Mouse (Mus musculus) ES-E14 (cell line): ENCODE results near the gene Hoxc10. TPM values are rescaled to one million over a fixed set of nuclear protein-coding genes. Genes with fewer than 3 reads are reported as not detected.

Experiments
- DNase-seq: peaks from one replicate; pipeline ENCODE4 v3.0.0-alpha.2; 2013; ENCODE audit warnings: low read depth, low spot score
- H3K27ac ChIP-seq: 2 replicates; pipeline ENCODE4 v1.5.1; 2012; ENCODE audit warnings: low read depth, mild to moderate bottlenecking, low read length, moderate library complexity, mixed read lengths; ENCODE audit not compliant: poor library complexity, insufficient read depth, severe bottlenecking
- H3K36me3 ChIP-seq: 2 replicates; pipeline ENCODE4 v1.6.1; 2012; ENCODE audit warnings: mild to moderate bottlenecking, low read length, moderate library complexity, mixed read lengths; ENCODE audit not compliant: control insufficient read depth, poor library complexity, insufficient read depth, severe bottlenecking
- H3K4me1 ChIP-seq, 2 experiments: fragments of 150-350 bp in 1 of 2; sonication (generic) in 1 of 2; 2 replicates each; pipeline ENCODE4 v1.6.1; 2012; ENCODE audit warnings: low read length in 2 of 2, mild to moderate bottlenecking in 1 of 2, mixed read lengths in 1 of 2; ENCODE audit not compliant: control insufficient read depth in 2 of 2, insufficient read depth in 2 of 2, poor library complexity in 1 of 2
- H3K4me3 ChIP-seq, 2 experiments: fragments of 150-350 bp in 1 of 2; sonication (generic) in 1 of 2; 2 replicates each; pipeline ENCODE4 v1.5.1; 2012; ENCODE audit warnings: low read length in 2 of 2, low read depth in 1 of 2, mild to moderate bottlenecking in 1 of 2, mixed read lengths in 1 of 2; ENCODE audit not compliant: insufficient read depth in 1 of 2, poor library complexity in 1 of 2, severe bottlenecking in 1 of 2
- H3K9ac ChIP-seq: 2 replicates; pipeline ENCODE4 v1.6.1; 2012; ENCODE audit warnings: low read depth, mild to moderate bottlenecking, low read length, mixed read lengths; ENCODE audit not compliant: poor library complexity, insufficient read depth, severe bottlenecking
- H3K9me3 ChIP-seq: fragments of 150-350 bp; sonication (generic); 2 replicates; pipeline ENCODE4 v1.6.1; 2012; ENCODE audit warnings: low read depth, mild to moderate bottlenecking, low read length; ENCODE audit not compliant: control insufficient read depth, insufficient read depth
- CHD2 ChIP-seq: IDR thresholded peaks from 2 replicates; pipeline ENCODE4 v1.6.1; 2014; ENCODE audit warnings: mild to moderate bottlenecking, low read depth, low read length, inconsistent platforms
- HCFC1 ChIP-seq: IDR thresholded peaks from 2 replicates; pipeline ENCODE4 v1.6.1; 2012; ENCODE audit warnings: low read length, inconsistent platforms, borderline replicate concordance; ENCODE audit not compliant: insufficient read depth
- MAFK ChIP-seq: IDR thresholded peaks from 2 replicates; pipeline ENCODE4 v1.6.1; 2014; ENCODE audit warnings: mild to moderate bottlenecking, low read depth, low read length, inconsistent platforms; ENCODE audit not compliant: insufficient read depth
- ZC3H11A ChIP-seq: IDR thresholded peaks from 2 replicates; pipeline ENCODE4 v1.6.1; 2012; ENCODE audit warnings: low read depth, mild to moderate bottlenecking, inconsistent platforms, low read length, borderline replicate concordance
- ZNF384 ChIP-seq: IDR thresholded peaks from 2 replicates; pipeline ENCODE4 v1.6.1; 2012; ENCODE audit warnings: low read depth, low read length, inconsistent platforms
- in situ Hi-C, 2 experiments: fragments of 600-800 bp; cut with MboI; formaldehyde crosslinking; loops; one replicate each; pipeline ENCODE4 v1.15.1; 2025; ENCODE audit warnings: low sequenced_read_pairs in 2 of 2, inconsistent platforms in 1 of 2; ENCODE audit not compliant: unreplicated experiment in 2 of 2
- total RNA-seq: library from RNA; depleted of rRNA; stranded (reverse); fragments of 300-350 nt; gene quantifications from 2 replicates; pipeline ENCODE4 v1.2.3, GENCODE M21; 2012

The Hoxc10 gene
- total RNA-seq, 1 experiment: 0.58 TPM

DNA sequence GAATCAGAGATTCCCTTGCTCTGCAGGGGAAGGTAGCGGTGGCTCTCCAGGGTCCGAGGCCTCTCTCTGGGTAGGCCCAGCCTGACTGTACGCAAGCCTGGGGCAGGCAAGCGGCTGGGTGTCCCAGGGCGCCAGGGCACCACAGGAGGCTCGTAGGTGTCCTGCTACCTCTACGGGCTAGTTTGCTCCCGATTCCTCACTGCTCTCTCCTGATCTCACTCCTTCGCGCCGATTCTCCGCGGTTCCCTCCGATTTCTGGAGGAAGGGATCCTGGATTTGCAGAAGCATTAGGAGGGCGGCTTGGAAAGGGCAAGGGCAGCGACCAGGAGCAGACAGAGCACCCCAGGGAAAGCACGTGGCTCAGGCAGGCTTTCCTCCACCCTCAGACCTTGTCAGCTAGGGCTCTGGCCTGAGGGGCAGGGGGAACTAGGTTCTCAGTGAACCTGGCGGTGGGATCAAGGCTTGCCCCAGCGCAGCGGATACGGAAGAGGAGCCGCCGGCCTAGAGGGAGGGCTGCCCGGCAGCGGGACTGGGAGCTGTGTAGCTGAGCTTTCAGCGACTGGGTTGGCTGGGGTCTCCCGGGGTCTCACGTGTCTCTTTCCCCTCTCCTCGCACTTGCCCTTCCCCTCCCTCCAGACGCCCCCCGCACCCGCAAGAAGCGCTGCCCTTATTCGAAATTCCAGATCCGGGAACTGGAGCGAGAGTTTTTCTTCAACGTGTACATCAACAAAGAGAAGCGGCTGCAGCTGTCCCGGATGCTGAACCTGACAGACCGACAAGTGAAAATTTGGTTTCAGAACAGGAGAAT, 10.6 kb upstream of the Hoxc10 start:
- no peak overlapping the region for H3K27ac ChIP-seq

GRCm38 (mm10) chr15:102956906-102957305, 9.7 kb upstream of the Hoxc10 start:
- TF ChIP-seq ZNF384 (no peak), ZC3H11A (no peak), MAFK (no peak), CHD2 (no peak), HCFC1 (no peak)
- no peak overlapping the region for H3K9ac ChIP-seq
- H3K4me1 ChIP-seq: peaks cover 0 to 6% of the 10 kb centered on the region in 2 experiments; a peak in 1 of 4 replicates
- H3K9me3 ChIP-seq: no peaks in the 10 kb centered on the region
- no peak overlapping the region for H3K4me3 ChIP-seq
- in situ Hi-C loops: no loop called here
- no peaks in the 10 kb centered on the region for H3K36me3 ChIP-seq
- no peak overlapping the region for H3K27ac ChIP-seq
- no peak for DNase-seq

More for the DNA sequence above, 10.6 kb upstream of the Hoxc10 start:
- TF ChIP-seq ZNF384 (no peak), ZC3H11A (no peak), HCFC1 (no peak), CHD2 (no peak), MAFK (no peak)
- Histone ChIP-seq H3K4me3 (peak overlapping the region; percentile 3 to 4; a peak in 1 of 4 replicates), H3K9ac (0 out of 2 replicates have a peak overlapping the region, but pooled peaks have one; percentile 5), H3K36me3 (no peaks in the 10 kb centered on the region), H3K4me1 (peaks cover 0 to 6% of the 10 kb centered on the region in 2 experiments; a peak in 1 of 4 replicates), H3K9me3 (no peaks in the 10 kb centered on the region)
- no peak for DNase-seq
- in situ Hi-C loops: no loop called here

GRCm38 (mm10) chr15:102959663-102960191, 6.9 kb upstream of the Hoxc10 start:
- Histone ChIP-seq H3K4me3 (no peak overlapping the region), H3K27ac (no peak overlapping the region), H3K36me3 (no peaks in the 10 kb centered on the region), H3K9me3 (no peaks in the 10 kb centered on the region), H3K9ac (no peak overlapping the region), H3K4me1 (peaks cover 0 to 6% of the 10 kb centered on the region in 2 experiments; a peak in 1 of 4 replicates)
- no peak for DNase-seq
- in situ Hi-C loops: loop anchor here in 1 of 2 experiments (5.0 kb wide), 1 partner anchor 38 kb away; the partner anchor contains the start of gene Hoxc6
- TF ChIP-seq HCFC1 (no peak), CHD2 (no peak), ZNF384 (no peak), ZC3H11A (no peak), MAFK (no peak)

- Histone ChIP-seq H3K9me3 (no peaks in the 10 kb centered on the region), H3K4me1 (peaks cover 0 to 6% of the 10 kb centered on the region in 2 experiments; a peak in 1 of 4 replicates), H3K9ac (no peak overlapping the region), H3K36me3 (no peaks in the 10 kb centered on the region), H3K27ac (no peak overlapping the region), H3K4me3 (no peak overlapping the region)
- DNase-seq: no peak
- no peak for TF ChIP-seq HCFC1
- no peak for TF ChIP-seq ZNF384
- no peak for TF ChIP-seq CHD2
- no peak for TF ChIP-seq MAFK
- no peak for TF ChIP-seq ZC3H11A
- in situ Hi-C loops: loop anchor here in 1 of 2 experiments (5.0 kb wide), 1 partner anchor 36 kb away; the partner anchor contains the start of gene Hoxc6
Measured at GRCm38 (mm10) chr15:102961728-102962127, 4.9 kb upstream of the Hoxc10 start.
